Mouse (Mus musculus) monocyte, adult 5-6 weeks (primary cell): ENCODE results near the gene Hhatl. TPM values are rescaled to one million over a fixed set of nuclear protein-coding genes. Genes with fewer than 3 reads are reported as not detected.

ENCODE experiments used
- total RNA-seq: library from RNA; stranded (forward); fragments of 200-1000, 200-491, 200-594 nt; gene quantifications from 3 replicates; pipeline ENCODE4 v1.2.3, GENCODE M21; 2017

Gene Hhatl
- total RNA-seq, 1 experiment from 2014 or later, result not detected

Other genes with a start within 250 kb of the Hhatl start
- not detected in 3 replicates for gene Lyzl4, start 150.4 kb downstream of the Hhatl start, total RNA-seq
- 0.29 to 0.78 TPM (median 0.32 TPM) in 3 replicates for gene Vipr1, start 149.8 kb downstream of the Hhatl start, total RNA-seq
- 1.1 to 4.3 TPM (median 3.0 TPM) in 3 replicates for gene Sec22c, start 87.0 kb downstream of the Hhatl start, total RNA-seq
- 14.6 to 46.7 TPM (median 28.7 TPM) in 3 replicates for gene Ss18l2, start 82.2 kb downstream of the Hhatl start, total RNA-seq
- gene Nktr, start 73.3 kb downstream of the Hhatl start, total RNA-seq, result 193 to 365 TPM (median 198 TPM) in 3 replicates
- gene Zfp651, start 33.2 kb downstream of the Hhatl start, total RNA-seq, result not detected in 3 replicates
- not detected in 3 replicates for gene Klhl40, start 14.9 kb downstream of the Hhatl start, total RNA-seq
- 0.53 to 0.58 TPM in 2 of 3 replicates, not detected in the other for gene Ccdc13, start 47.0 kb upstream of the Hhatl start, total RNA-seq
- 32.4 to 39.0 TPM (median 35.7 TPM) in 3 replicates for gene Higd1a, start 65.9 kb upstream of the Hhatl start, total RNA-seq
- gene Ackr2, start 105.8 kb upstream of the Hhatl start, total RNA-seq, result 0.29 to 4.3 TPM (median 3.2 TPM) in 3 replicates
- gene Cyp8b1, start 123.8 kb upstream of the Hhatl start, total RNA-seq, result not detected in 3 replicates
- not detected in 3 replicates for gene Fam198a, start 158.5 kb upstream of the Hhatl start, total RNA-seq
- gene Pomgnt2, start 204.6 kb upstream of the Hhatl start, total RNA-seq, result not detected in 3 replicates